Mouse (Mus musculus): Measurements from ENCODE around the gene Irf6. TPM values are rescaled to one million over a fixed set of nuclear protein-coding genes. Genes with fewer than 3 reads are reported as not detected.

The Irf6 gene
- polyA plus RNA-seq, 1 experiment = 18.1 TPM

- TF ChIP-seq POLR2A (IDR thresholded peaks at IDR 0.05; ENCODE audit: insufficient read depth, low read length) (no peak), EP300 (IDR thresholded peaks at IDR 0.05; ENCODE audit: insufficient read depth, low read depth, low read length) (no peak), CTCF (IDR thresholded peaks at IDR 0.05; ENCODE audit: low read depth, low read length) (no peak)
- no peak within 1 kb of the TSS for H3K27ac ChIP-seq (ENCODE audit: insufficient read depth, low read length)
- H3K9me3 ChIP-seq (replicated peaks; ENCODE audit: control insufficient read depth, insufficient read depth, low read length, poor library complexity, severe bottlenecking) = no peaks in the 10 kb centered on the region
- H3K4me1 ChIP-seq (ENCODE audit: control insufficient read depth, insufficient read depth, low read length) = no peaks in the 10 kb centered on the region
- no peak within 1 kb of the TSS for H3K9ac ChIP-seq (ENCODE audit: low read depth, poor library complexity, severe bottlenecking)
- H3K4me3 ChIP-seq (ENCODE audit: low read depth, low read length) = no peak within 1 kb of the TSS
- H3K36me3 ChIP-seq (ENCODE audit: control insufficient read depth, insufficient read depth, low read length, poor library complexity, severe bottlenecking) = no peaks in the 10 kb centered on the region
- no peaks in the 10 kb centered on the region for H3K27me3 ChIP-seq (ENCODE audit: control insufficient read depth, insufficient read depth, low read length, poor library complexity, severe bottlenecking)
Measured at GRCm38 (mm10) chr1:193207503-193207902, 54.6 kb downstream of the Irf6 start, which contains the start of gene Lamb3. Gene Lamb3, plus strand, starts transcription at chr1:193207699.

- Histone ChIP-seq H3K36me3 (ENCODE audit: control insufficient read depth, insufficient read depth, low read length, poor library complexity, severe bottlenecking) (no peaks in the 10 kb centered on the region), H3K4me3 (ENCODE audit: low read depth, low read length) (no peak overlapping the region), H3K9ac (ENCODE audit: low read depth, poor library complexity, severe bottlenecking) (no peak overlapping the region), H3K9me3 (replicated peaks; ENCODE audit: control insufficient read depth, insufficient read depth, low read length, poor library complexity, severe bottlenecking) (no peaks in the 10 kb centered on the region), H3K4me1 (ENCODE audit: control insufficient read depth, insufficient read depth, low read length) (no peaks in the 10 kb centered on the region), H3K27me3 (ENCODE audit: control insufficient read depth, insufficient read depth, low read length, poor library complexity, severe bottlenecking) (no peaks in the 10 kb centered on the region), H3K27ac (ENCODE audit: insufficient read depth, low read length) (no peak overlapping the region)
- TF ChIP-seq POLR2A (IDR thresholded peaks at IDR 0.05; ENCODE audit: insufficient read depth, low read length) = no peak
- TF ChIP-seq CTCF (IDR thresholded peaks at IDR 0.05; ENCODE audit: low read depth, low read length) = peak; percentile 96
Measured at GRCm38 (mm10) chr1:193208178-193208577, 55.3 kb downstream of the Irf6 start.

- no peaks in the 10 kb centered on the region for H3K4me1 ChIP-seq (ENCODE audit: control insufficient read depth, insufficient read depth, low read length)
- H3K4me3 ChIP-seq (ENCODE audit: low read depth, low read length) = no peak overlapping the region
- no peaks in the 10 kb centered on the region for H3K36me3 ChIP-seq (ENCODE audit: control insufficient read depth, insufficient read depth, low read length, poor library complexity, severe bottlenecking)
Measured at GRCm38 (mm10) chr1:193211371-193211770, 58.5 kb downstream of the Irf6 start.

GRCm38 (mm10) chr1:193214053-193214452, 61.1 kb downstream of the Irf6 start:
- Histone ChIP-seq H3K9ac (ENCODE audit: low read depth, poor library complexity, severe bottlenecking) (no peak overlapping the region), H3K36me3 (ENCODE audit: control insufficient read depth, insufficient read depth, low read length, poor library complexity, severe bottlenecking) (no peaks in the 10 kb centered on the region), H3K27me3 (ENCODE audit: control insufficient read depth, insufficient read depth, low read length, poor library complexity, severe bottlenecking) (no peaks in the 10 kb centered on the region), H3K4me1 (ENCODE audit: control insufficient read depth, insufficient read depth, low read length) (no peaks in the 10 kb centered on the region), H3K4me3 (ENCODE audit: low read depth, low read length) (no peak overlapping the region), H3K9me3 (replicated peaks; ENCODE audit: control insufficient read depth, insufficient read depth, low read length, poor library complexity, severe bottlenecking) (no peaks in the 10 kb centered on the region), H3K27ac (ENCODE audit: insufficient read depth, low read length) (no peak overlapping the region)
- TF ChIP-seq POLR2A (IDR thresholded peaks at IDR 0.05; ENCODE audit: insufficient read depth, low read length) (no peak), EP300 (IDR thresholded peaks at IDR 0.05; ENCODE audit: insufficient read depth, low read depth, low read length) (no peak), CTCF (IDR thresholded peaks at IDR 0.05; ENCODE audit: low read depth, low read length) (no peak)

More at GRCm38 (mm10) chr1:193211371-193211770, 58.5 kb downstream of the Irf6 start:
- Histone ChIP-seq H3K27me3 (ENCODE audit: control insufficient read depth, insufficient read depth, low read length, poor library complexity, severe bottlenecking) (no peaks in the 10 kb centered on the region), H3K27ac (ENCODE audit: insufficient read depth, low read length) (no peak overlapping the region), H3K9me3 (replicated peaks; ENCODE audit: control insufficient read depth, insufficient read depth, low read length, poor library complexity, severe bottlenecking) (no peaks in the 10 kb centered on the region), H3K9ac (ENCODE audit: low read depth, poor library complexity, severe bottlenecking) (no peak overlapping the region)
- TF ChIP-seq POLR2A (IDR thresholded peaks at IDR 0.05; ENCODE audit: insufficient read depth, low read length) (no peak), EP300 (IDR thresholded peaks at IDR 0.05; ENCODE audit: insufficient read depth, low read depth, low read length) (no peak), CTCF (IDR thresholded peaks at IDR 0.05; ENCODE audit: low read depth, low read length) (no peak)

DNA sequence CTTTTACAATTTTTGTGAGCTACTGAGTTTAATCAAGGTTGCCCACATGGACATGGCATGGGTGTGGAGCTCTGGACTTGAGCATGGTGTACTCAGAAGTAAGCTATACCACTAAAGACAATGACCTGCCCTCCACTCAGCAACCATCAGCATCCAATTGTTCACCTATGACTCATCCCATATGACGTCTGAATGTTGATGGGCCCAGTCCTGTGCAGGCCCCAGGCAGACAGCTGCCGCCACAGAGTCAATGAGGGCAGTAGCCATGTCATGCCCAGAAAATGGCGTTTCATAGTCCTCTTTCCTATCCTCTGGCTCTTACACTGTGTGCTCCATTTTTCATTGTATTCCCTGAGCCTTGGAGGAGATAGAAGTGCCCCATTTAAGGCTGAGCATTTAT, 63.1 kb downstream of the Irf6 start:
- Histone ChIP-seq H3K9ac (ENCODE audit: low read depth, poor library complexity, severe bottlenecking) (no peak overlapping the region), H3K4me1 (ENCODE audit: control insufficient read depth, insufficient read depth, low read length) (no peaks in the 10 kb centered on the region), H3K36me3 (ENCODE audit: control insufficient read depth, insufficient read depth, low read length, poor library complexity, severe bottlenecking) (no peaks in the 10 kb centered on the region), H3K27ac (ENCODE audit: insufficient read depth, low read length) (no peak overlapping the region), H3K9me3 (replicated peaks; ENCODE audit: control insufficient read depth, insufficient read depth, low read length, poor library complexity, severe bottlenecking) (no peaks in the 10 kb centered on the region), H3K27me3 (ENCODE audit: control insufficient read depth, insufficient read depth, low read length, poor library complexity, severe bottlenecking) (no peaks in the 10 kb centered on the region), H3K4me3 (ENCODE audit: low read depth, low read length) (no peak overlapping the region)
- TF ChIP-seq POLR2A (IDR thresholded peaks at IDR 0.05; ENCODE audit: insufficient read depth, low read length) (no peak), CTCF (IDR thresholded peaks at IDR 0.05; ENCODE audit: low read depth, low read length) (no peak), EP300 (IDR thresholded peaks at IDR 0.05; ENCODE audit: insufficient read depth, low read depth, low read length) (no peak)

DNA sequence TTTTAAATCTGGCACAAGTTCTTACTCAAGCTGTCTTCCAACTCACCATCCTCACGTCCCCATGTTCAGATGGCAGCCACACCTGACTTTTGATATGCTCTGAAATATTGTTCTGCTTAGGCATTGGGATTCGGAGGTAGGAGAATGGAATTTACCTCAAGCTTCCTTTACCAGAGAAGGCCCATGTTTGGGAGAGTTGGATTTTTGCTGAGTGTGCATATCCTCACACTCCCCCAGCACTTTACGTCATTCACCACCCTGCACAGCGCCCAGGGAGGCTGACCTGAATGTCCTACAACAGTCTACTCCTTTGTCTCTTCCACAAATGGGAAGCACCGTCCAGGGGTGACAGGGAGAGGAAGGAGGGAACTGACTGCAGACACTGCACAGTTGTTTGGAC, 67.5 kb downstream of the Irf6 start:
- TF ChIP-seq CTCF (IDR thresholded peaks at IDR 0.05; ENCODE audit: low read depth, low read length) (no peak), POLR2A (IDR thresholded peaks at IDR 0.05; ENCODE audit: insufficient read depth, low read length) (no peak), EP300 (IDR thresholded peaks at IDR 0.05; ENCODE audit: insufficient read depth, low read depth, low read length) (no peak)
- Histone ChIP-seq H3K27ac (ENCODE audit: insufficient read depth, low read length) (no peak overlapping the region), H3K9me3 (replicated peaks; ENCODE audit: control insufficient read depth, insufficient read depth, low read length, poor library complexity, severe bottlenecking) (no peaks in the 10 kb centered on the region), H3K4me1 (ENCODE audit: control insufficient read depth, insufficient read depth, low read length) (no peaks in the 10 kb centered on the region), H3K9ac (ENCODE audit: low read depth, poor library complexity, severe bottlenecking) (no peak overlapping the region), H3K4me3 (ENCODE audit: low read depth, low read length) (no peak overlapping the region), H3K27me3 (ENCODE audit: control insufficient read depth, insufficient read depth, low read length, poor library complexity, severe bottlenecking) (no peaks in the 10 kb centered on the region), H3K36me3 (ENCODE audit: control insufficient read depth, insufficient read depth, low read length, poor library complexity, severe bottlenecking) (no peaks in the 10 kb centered on the region)

Other genes with a start within 250 kb of the Irf6 start
- gene Syt14, start 117.3 kb upstream of the Irf6 start, polyA plus RNA-seq (2011; ENCODE audit: insufficient read depth, insufficient read length, low read depth, missing spikeins) = 12.8 and 14.7 TPM in 2 replicates
- 66.4 and 70.6 TPM in 2 replicates for gene Diexf, start 22.8 kb upstream of the Irf6 start, polyA plus RNA-seq (2011; ENCODE audit: insufficient read depth, insufficient read length, low read depth, missing spikeins)
- 9.3 and 10.9 TPM in 2 replicates for gene A130010J15Rik, start 14.9 kb downstream of the Irf6 start, polyA plus RNA-seq (2011; ENCODE audit: insufficient read depth, insufficient read length, low read depth, missing spikeins)
- not detected in 2 replicates for gene Traf3ip3, start 48.6 kb downstream of the Irf6 start, polyA plus RNA-seq (2011; ENCODE audit: insufficient read depth, insufficient read length, low read depth, missing spikeins)
- gene Lamb3, start 54.6 kb downstream of the Irf6 start, polyA plus RNA-seq (2011; ENCODE audit: insufficient read depth, insufficient read length, low read depth, missing spikeins) = 6.4 and 6.7 TPM in 2 replicates
- gene Hsd11b1, start 111.0 kb downstream of the Irf6 start, polyA plus RNA-seq (2011; ENCODE audit: insufficient read depth, insufficient read length, low read depth, missing spikeins) = not detected in 2 replicates
- not detected in 2 replicates for gene G0s2, start 120.1 kb downstream of the Irf6 start, polyA plus RNA-seq (2011; ENCODE audit: insufficient read depth, insufficient read length, low read depth, missing spikeins)
- gene Camk1g, start 217.2 kb downstream of the Irf6 start, polyA plus RNA-seq (2011; ENCODE audit: insufficient read depth, insufficient read length, low read depth, missing spikeins) = 0.37 and 0.54 TPM in 2 replicates